Mouse (Mus musculus): ENCODE results near the gene Lpar1.
"Not testable (repeated sequence)": the region's sequence is repeated elsewhere in the genome, so short reads cannot be mapped to it uniquely, and the experiment has no call there.

The Lpar1 gene

GRCm38 (mm10) chr4:58545888-58546432, 7.7 kb downstream of the Lpar1 start:
- DNase-seq (ENCODE audit: low spot score), result no peak

DNA sequence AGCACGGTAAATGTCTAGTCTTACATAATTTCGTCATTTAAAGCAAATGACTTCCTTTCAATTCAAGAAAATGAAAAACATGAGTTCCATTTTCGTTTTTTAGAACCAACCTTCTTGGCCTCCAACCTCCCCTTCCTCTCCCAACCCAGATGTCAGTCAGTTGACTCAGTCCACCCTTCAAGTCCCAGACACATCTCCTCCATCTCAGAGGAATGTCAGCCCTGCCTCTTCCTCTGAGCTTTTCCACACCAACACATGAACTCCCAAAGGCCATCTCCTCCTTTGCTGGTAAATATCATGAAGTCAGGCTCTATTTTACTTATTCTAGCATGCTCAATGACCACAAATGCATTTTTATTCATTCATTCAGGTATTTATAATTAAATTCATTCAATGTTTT, 10.5 kb downstream of the Lpar1 start:
- no peak for DNase-seq (ENCODE audit: low spot score)

GRCm38 (mm10) chr4:58542656-58543055, 11.0 kb downstream of the Lpar1 start:
- not testable (repeated sequence) for DNase-seq (ENCODE audit: low spot score)

GRCm38 (mm10) chr4:58540841-58541240, 12.9 kb downstream of the Lpar1 start:
- DNase-seq (ENCODE audit: low spot score), result no peak

GRCm38 (mm10) chr4:58540385-58540784, 13.3 kb downstream of the Lpar1 start:
- DNase-seq (ENCODE audit: low spot score), result no peak

GRCm38 (mm10) chr4:58538696-58539095, 15.0 kb downstream of the Lpar1 start:
- DNase-seq (ENCODE audit: low spot score), result no peak

DNA sequence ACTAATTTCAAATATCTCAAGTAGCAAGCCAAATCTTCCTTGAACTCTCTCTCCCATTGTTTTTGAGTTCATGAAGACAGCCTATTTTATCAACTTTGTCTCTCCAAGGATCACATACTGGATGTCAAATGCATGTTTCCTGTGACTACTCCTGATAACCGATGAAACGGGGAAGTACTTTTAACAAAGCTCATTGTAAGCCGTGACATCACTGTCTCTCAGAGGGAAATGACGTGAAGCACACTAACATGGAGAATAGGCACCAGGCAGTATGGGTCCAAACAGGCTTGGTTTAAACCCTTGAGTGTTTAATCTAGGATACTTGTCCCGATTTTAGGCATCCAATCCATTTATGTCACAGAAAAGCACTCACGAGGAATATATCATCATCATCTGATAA, 17.9 kb downstream of the Lpar1 start:
- no peak for DNase-seq (ENCODE audit: low spot score)

DNA sequence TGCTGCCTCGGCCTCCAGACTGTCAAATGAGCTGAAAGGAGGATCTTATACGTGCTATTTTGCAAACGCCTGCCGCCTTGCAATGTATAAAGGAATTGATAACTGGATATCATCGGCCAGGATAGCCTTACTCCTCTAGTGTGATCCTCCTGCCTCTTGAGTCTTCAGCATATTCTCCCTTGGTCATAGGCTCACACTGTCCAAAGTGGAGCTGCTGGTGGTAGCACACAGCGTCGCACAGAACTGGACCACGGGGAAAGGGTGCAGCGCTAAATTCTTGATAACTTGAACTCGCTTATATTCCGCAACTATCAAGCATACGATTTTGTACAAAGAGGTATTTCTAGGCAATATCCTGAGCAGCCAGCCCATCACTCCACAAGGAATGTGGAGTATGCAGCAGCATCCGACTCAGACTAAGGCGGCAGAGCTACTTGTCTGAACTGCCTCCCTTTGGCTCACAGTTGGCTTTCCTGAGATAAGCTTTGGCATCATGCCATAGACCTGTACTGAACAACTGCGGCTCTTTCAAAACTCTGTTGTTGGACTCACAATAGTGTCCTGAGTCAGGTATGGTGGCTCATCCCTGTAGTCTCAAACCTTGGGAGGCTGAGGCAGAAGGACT, 18.9 kb downstream of the Lpar1 start:
- no peak for DNase-seq (ENCODE audit: low spot score)

DNA sequence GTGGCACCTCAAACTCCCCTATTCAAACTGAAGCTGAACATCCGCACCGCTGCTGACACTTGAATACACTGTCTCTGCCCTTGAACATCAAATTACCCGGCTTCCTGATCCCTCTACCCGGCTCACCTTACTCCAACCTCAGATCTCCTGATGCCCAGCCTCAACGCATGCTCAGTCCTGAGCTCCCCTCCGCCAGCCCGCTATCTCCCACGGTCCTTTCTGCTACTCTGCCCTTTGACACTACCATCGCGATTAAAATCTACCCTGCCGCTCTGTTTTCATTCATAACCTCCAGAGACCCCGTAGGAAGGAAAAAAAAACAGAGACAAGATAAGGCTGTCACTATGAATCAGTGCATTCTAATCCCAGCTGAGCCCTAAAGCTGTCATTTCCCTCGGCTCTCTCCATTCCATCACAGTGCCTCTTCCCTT, 19.5 kb downstream of the Lpar1 start:
- DNase-seq (ENCODE audit: low spot score), result no peak

DNA sequence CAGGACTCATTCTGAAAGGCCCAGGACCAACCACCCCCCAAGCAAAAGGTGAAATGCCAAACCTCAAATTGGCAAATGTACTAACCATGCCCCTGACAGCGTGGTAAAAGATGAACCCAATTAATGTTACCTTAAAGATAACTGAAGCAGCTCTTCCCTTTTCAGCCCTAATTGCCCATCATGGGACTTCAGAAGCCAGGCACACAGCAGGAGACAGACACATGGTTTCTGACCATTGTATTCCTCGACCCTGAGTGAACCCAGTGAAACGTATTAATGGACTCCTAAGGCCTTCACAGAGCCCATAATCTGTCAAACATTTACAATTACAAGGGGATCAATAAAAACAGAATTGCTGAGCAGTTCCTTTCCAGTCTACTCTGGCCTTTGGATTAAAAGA, 20.2 kb downstream of the Lpar1 start:
- no peak for DNase-seq (ENCODE audit: low spot score)

GRCm38 (mm10) chr4:58532326-58532725, 21.4 kb downstream of the Lpar1 start:
- no peak for DNase-seq (ENCODE audit: low spot score)

DNA sequence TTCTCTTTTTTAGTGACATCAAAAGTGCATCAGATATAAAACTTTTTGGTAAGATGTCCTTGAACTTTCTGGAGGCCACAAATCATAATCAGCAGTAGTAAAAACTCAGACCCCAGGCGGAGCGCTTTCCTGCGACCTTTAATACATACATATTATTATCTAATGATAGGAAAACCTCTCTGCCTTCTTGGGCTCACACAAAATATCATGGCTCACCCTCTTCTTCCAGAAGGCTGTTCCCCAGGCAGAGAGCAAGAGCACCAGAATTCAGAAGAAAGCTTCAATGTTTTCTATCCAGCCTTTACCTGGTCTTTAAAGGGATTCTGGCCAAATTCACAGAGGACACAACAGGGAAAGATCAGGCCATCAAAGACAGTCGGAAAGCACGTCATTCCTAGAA, 23.0 kb downstream of the Lpar1 start:
- no peak for DNase-seq (ENCODE audit: low spot score)

- DNase-seq (ENCODE audit: low spot score), result no peak
Observed at GRCm38 (mm10) chr4:58530279-58530678, 23.4 kb downstream of the Lpar1 start.

DNA sequence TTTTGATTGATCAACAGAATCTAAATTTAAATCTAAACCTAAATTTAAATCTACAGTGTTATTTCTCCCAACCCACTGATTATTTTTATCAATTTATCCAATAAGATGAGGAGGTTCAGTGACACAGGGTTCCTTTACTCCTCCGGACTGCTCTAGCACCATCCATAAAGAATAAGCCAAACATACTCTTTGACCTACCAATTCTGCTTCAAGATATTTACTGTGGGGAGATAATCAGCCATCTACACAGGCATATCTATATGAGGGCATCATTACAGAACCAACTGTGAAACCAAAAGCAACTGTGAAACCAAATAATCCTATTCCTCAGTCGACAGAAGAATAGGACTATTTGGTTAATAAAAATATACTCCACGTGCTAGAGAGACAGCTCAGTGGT, 25.8 kb downstream of the Lpar1 start:
- DNase-seq (ENCODE audit: low spot score), result no peak

- DNase-seq (ENCODE audit: low spot score), result no peak
Observed at GRCm38 (mm10) chr4:58521137-58521536, 32.6 kb downstream of the Lpar1 start.

GRCm38 (mm10) chr4:58520531-58520930, 33.2 kb downstream of the Lpar1 start:
- DNase-seq (ENCODE audit: low spot score), result no peak

- no peak for DNase-seq (ENCODE audit: low spot score)
Observed at GRCm38 (mm10) chr4:58519891-58520290, 33.8 kb downstream of the Lpar1 start.

- no peak for DNase-seq (ENCODE audit: low spot score)
Observed at GRCm38 (mm10) chr4:58518215-58518988, 35.3 kb downstream of the Lpar1 start.

DNA sequence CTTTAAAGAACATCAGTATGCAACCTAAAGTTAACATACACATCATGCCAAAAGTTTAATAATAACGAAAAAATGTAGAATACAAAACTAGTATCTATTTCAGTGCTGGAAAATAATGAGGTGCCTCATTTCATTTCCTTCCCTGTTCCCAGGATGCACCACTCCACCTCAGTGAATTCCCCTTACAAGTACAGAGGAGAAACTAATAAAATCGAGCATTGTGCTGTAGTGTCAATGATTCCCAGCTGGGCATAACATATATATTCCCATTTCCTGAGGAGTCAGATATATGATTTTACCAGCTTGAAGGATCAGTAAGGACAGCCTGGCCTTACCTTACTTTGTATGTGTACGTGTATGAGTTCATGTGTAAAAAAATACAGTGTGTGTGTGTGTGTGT, 36.9 kb downstream of the Lpar1 start:
- DNase-seq (ENCODE audit: low spot score), result no peak

DNA sequence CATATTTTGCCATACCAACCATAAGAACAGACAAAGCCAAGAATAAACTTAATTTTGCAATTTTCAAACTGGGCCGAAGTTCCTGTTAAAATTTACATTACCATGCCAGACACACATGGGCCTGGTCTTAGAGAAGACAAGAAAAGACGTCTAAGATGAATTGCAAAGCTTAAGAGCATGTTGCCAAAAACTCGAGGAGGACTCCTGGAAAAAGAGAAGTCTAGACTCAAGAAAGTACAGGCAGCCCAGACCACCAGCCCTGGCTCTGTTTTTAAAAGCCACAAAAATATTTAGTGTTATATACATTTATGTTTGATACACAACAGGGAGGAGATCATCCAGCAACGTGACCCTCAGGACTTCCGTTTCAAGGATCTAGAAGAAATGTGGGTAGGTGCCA, 37.5 kb downstream of the Lpar1 start:
- no peak for DNase-seq (ENCODE audit: low spot score)

DNA sequence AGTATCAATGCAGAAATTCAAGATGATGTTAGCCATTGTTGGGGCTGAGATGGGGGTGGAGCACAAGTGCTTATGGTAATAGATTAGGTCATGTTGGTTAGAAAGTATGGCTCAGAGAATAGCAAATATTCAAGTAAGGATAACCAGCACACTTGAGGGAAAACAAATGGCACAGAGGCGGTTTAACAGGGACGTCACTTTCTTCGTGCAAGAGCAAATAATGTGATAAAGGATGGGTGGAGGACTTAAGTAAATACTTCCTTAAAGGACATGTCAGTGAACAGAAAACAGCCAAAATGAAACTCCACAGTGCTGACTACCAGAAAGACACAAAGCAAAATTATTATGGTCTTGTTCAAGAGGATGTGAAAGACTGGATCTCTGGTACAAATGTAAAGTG, 42.1 kb downstream of the Lpar1 start:
- DNase-seq (ENCODE audit: low spot score), result no peak

- DNase-seq (ENCODE audit: low spot score), result no peak
Observed at GRCm38 (mm10) chr4:58508833-58509232, 44.9 kb downstream of the Lpar1 start.

- no peak for DNase-seq (ENCODE audit: low spot score)
Observed at GRCm38 (mm10) chr4:58507536-58507935, 46.2 kb downstream of the Lpar1 start.
